Mouse (Mus musculus): Measurements from ENCODE around the gene Rerg. TPM values are rescaled to one million over a fixed set of nuclear protein-coding genes. Genes with fewer than 3 reads are reported as not detected.

Rerg gene
- polyA plus RNA-seq, 1 experiment from 2014 or later = 5.5 TPM

- ATAC-seq (replicated peaks; ENCODE audit: extremely low read depth, insufficient read depth, low FRiP score) = no peak
- Histone ChIP-seq H3K9ac (ENCODE audit: low read length) (no peak overlapping the region), H3K4me3 (ENCODE audit: low read length) (no peak overlapping the region), H3K9me3 (replicated peaks; ENCODE audit: control insufficient read depth, low read length) (no peaks in the 10 kb centered on the region), H3K27ac (ENCODE audit: low read length) (no peak overlapping the region), H3K36me3 (ENCODE audit: control insufficient read depth, insufficient read depth) (no peaks in the 10 kb centered on the region), H3K4me2 (ENCODE audit: low read depth, low read length) (peak overlapping the region; percentile 32; the same call in 1 of the 2 replicates), H3K4me1 (ENCODE audit: control insufficient read depth, insufficient read depth, low read length) (no peaks in the 10 kb centered on the region), H3K27me3 (ENCODE audit: control insufficient read depth, insufficient read depth, low read length) (no peaks in the 10 kb centered on the region)
- WGBS = 58% methylated on average over 26 of the region's 26 CpGs
Measured at GRCm38 (mm10) chr6:137155196-137156137, 14.8 kb downstream of the Rerg start.

- 86% methylated on average over 14 of the region's 14 CpGs for WGBS
- Histone ChIP-seq H3K36me3 (ENCODE audit: control insufficient read depth, insufficient read depth) (no peaks in the 10 kb centered on the region), H3K27me3 (ENCODE audit: control insufficient read depth, insufficient read depth, low read length) (no peaks in the 10 kb centered on the region), H3K4me3 (ENCODE audit: low read length) (no peak overlapping the region), H3K9me3 (replicated peaks; ENCODE audit: control insufficient read depth, low read length) (no peaks in the 10 kb centered on the region), H3K9ac (ENCODE audit: low read length) (no peak overlapping the region), H3K4me2 (ENCODE audit: low read depth, low read length) (no peak overlapping the region), H3K27ac (ENCODE audit: low read length) (no peak overlapping the region), H3K4me1 (ENCODE audit: control insufficient read depth, insufficient read depth, low read length) (no peaks in the 10 kb centered on the region)
- ATAC-seq (replicated peaks; ENCODE audit: extremely low read depth, insufficient read depth, low FRiP score) = no peak
Measured at GRCm38 (mm10) chr6:137153021-137153420, 17.3 kb downstream of the Rerg start.

- Histone ChIP-seq H3K4me1 (ENCODE audit: control insufficient read depth, insufficient read depth, low read length) (no peaks in the 10 kb centered on the region), H3K4me2 (ENCODE audit: low read depth, low read length) (no peak overlapping the region), H3K4me3 (ENCODE audit: low read length) (no peak overlapping the region), H3K27me3 (ENCODE audit: control insufficient read depth, insufficient read depth, low read length) (no peaks in the 10 kb centered on the region), H3K36me3 (ENCODE audit: control insufficient read depth, insufficient read depth) (no peaks in the 10 kb centered on the region), H3K9ac (ENCODE audit: low read length) (no peak overlapping the region), H3K27ac (ENCODE audit: low read length) (no peak overlapping the region), H3K9me3 (replicated peaks; ENCODE audit: control insufficient read depth, low read length) (no peaks in the 10 kb centered on the region)
- ATAC-seq (replicated peaks; ENCODE audit: extremely low read depth, insufficient read depth, low FRiP score) = no peak
- WGBS = 67% methylated on average over 2 of the region's 2 CpGs
Measured at GRCm38 (mm10) chr6:137151015-137151414, 19.3 kb downstream of the Rerg start.

GRCm38 (mm10) chr6:137149833-137150232, 20.5 kb downstream of the Rerg start:
- 68% methylated on average over 4 of the region's 4 CpGs for WGBS
- Histone ChIP-seq H3K4me1 (ENCODE audit: control insufficient read depth, insufficient read depth, low read length) (peaks cover 3% of the 10 kb centered on the region; the same call in 1 of the 2 replicates), H3K4me2 (ENCODE audit: low read depth, low read length) (no peak overlapping the region), H3K36me3 (ENCODE audit: control insufficient read depth, insufficient read depth) (no peaks in the 10 kb centered on the region), H3K27me3 (ENCODE audit: control insufficient read depth, insufficient read depth, low read length) (no peaks in the 10 kb centered on the region), H3K27ac (ENCODE audit: low read length) (no peak overlapping the region), H3K9me3 (replicated peaks; ENCODE audit: control insufficient read depth, low read length) (no peaks in the 10 kb centered on the region), H3K9ac (ENCODE audit: low read length) (no peak overlapping the region), H3K4me3 (ENCODE audit: low read length) (no peak overlapping the region)
- no peak for ATAC-seq (replicated peaks; ENCODE audit: extremely low read depth, insufficient read depth, low FRiP score)

GRCm38 (mm10) chr6:137146910-137147309, 23.4 kb downstream of the Rerg start:
- Histone ChIP-seq H3K4me2 (ENCODE audit: low read depth, low read length) (no peak overlapping the region), H3K9ac (ENCODE audit: low read length) (no peak overlapping the region), H3K4me1 (ENCODE audit: control insufficient read depth, insufficient read depth, low read length) (peaks cover 14% of the 10 kb centered on the region), H3K27me3 (ENCODE audit: control insufficient read depth, insufficient read depth, low read length) (no peaks in the 10 kb centered on the region), H3K27ac (ENCODE audit: low read length) (no peak overlapping the region), H3K4me3 (ENCODE audit: low read length) (no peak overlapping the region), H3K36me3 (ENCODE audit: control insufficient read depth, insufficient read depth) (no peaks in the 10 kb centered on the region), H3K9me3 (replicated peaks; ENCODE audit: control insufficient read depth, low read length) (no peaks in the 10 kb centered on the region)
- ATAC-seq (replicated peaks; ENCODE audit: extremely low read depth, insufficient read depth, low FRiP score) = no peak
- WGBS = 98% methylated on average over 2 of the region's 2 CpGs

GRCm38 (mm10) chr6:137145611-137146010, 24.7 kb downstream of the Rerg start:
- WGBS = 69% methylated on average over 11 of the region's 11 CpGs
- Histone ChIP-seq H3K4me3 (ENCODE audit: low read length) (no peak overlapping the region), H3K9me3 (replicated peaks; ENCODE audit: control insufficient read depth, low read length) (no peaks in the 10 kb centered on the region), H3K36me3 (ENCODE audit: control insufficient read depth, insufficient read depth) (no peaks in the 10 kb centered on the region), H3K9ac (ENCODE audit: low read length) (no peak overlapping the region), H3K4me1 (ENCODE audit: control insufficient read depth, insufficient read depth, low read length) (peaks cover 20% of the 10 kb centered on the region), H3K4me2 (ENCODE audit: low read depth, low read length) (no peak overlapping the region), H3K27me3 (ENCODE audit: control insufficient read depth, insufficient read depth, low read length) (no peaks in the 10 kb centered on the region), H3K27ac (ENCODE audit: low read length) (no peak overlapping the region)
- no peak; the same call in 1 of the 2 replicates for ATAC-seq (replicated peaks; ENCODE audit: extremely low read depth, insufficient read depth, low FRiP score)

GRCm38 (mm10) chr6:137144958-137145535, 25.2 kb downstream of the Rerg start:
- 17% methylated on average over 11 of the region's 11 CpGs for WGBS
- ATAC-seq (replicated peaks; ENCODE audit: extremely low read depth, insufficient read depth, low FRiP score) = peak; percentile 26; the same call in 1 of the 2 replicates
- no peaks in the 10 kb centered on the region for H3K9me3 ChIP-seq (replicated peaks; ENCODE audit: control insufficient read depth, low read length)
- H3K4me1 ChIP-seq (ENCODE audit: control insufficient read depth, insufficient read depth, low read length) = peaks cover 20% of the 10 kb centered on the region
- H3K27me3 ChIP-seq (ENCODE audit: control insufficient read depth, insufficient read depth, low read length) = no peaks in the 10 kb centered on the region
- H3K36me3 ChIP-seq (ENCODE audit: control insufficient read depth, insufficient read depth) = no peaks in the 10 kb centered on the region
- no peak overlapping the region for H3K9ac ChIP-seq (ENCODE audit: low read length)
- H3K4me3 ChIP-seq (ENCODE audit: low read length) = no peak overlapping the region
- peak overlapping the region; percentile 6; the same call in 1 of the 2 replicates for H3K27ac ChIP-seq (ENCODE audit: low read length)
- no peak overlapping the region; the same call in 1 of the 2 replicates for H3K4me2 ChIP-seq (ENCODE audit: low read depth, low read length)

- H3K27ac ChIP-seq (ENCODE audit: low read length) = peak overlapping the region; percentile 27
- WGBS = 67% methylated on average over 10 of the region's 10 CpGs
- no peaks in the 10 kb centered on the region for H3K36me3 ChIP-seq (ENCODE audit: control insufficient read depth, insufficient read depth)
- no peak overlapping the region for H3K9ac ChIP-seq (ENCODE audit: low read length)
- H3K9me3 ChIP-seq (replicated peaks; ENCODE audit: control insufficient read depth, low read length) = no peaks in the 10 kb centered on the region
- H3K4me2 ChIP-seq (ENCODE audit: low read depth, low read length) = no peak overlapping the region
- H3K4me1 ChIP-seq (ENCODE audit: control insufficient read depth, insufficient read depth, low read length) = peaks cover 20% of the 10 kb centered on the region
- ATAC-seq (replicated peaks; ENCODE audit: extremely low read depth, insufficient read depth, low FRiP score) = no peak
- no peaks in the 10 kb centered on the region for H3K27me3 ChIP-seq (ENCODE audit: control insufficient read depth, insufficient read depth, low read length)
- no peak overlapping the region for H3K4me3 ChIP-seq (ENCODE audit: low read length)
Measured at GRCm38 (mm10) chr6:137144526-137144840, 25.8 kb downstream of the Rerg start.
